Mouse (Mus musculus): ENCODE measurements around the gene Rnase9. TPM values are rescaled to one million over a fixed set of nuclear protein-coding genes. Genes with fewer than 3 reads are reported as not detected.

Rnase9 gene
- total RNA-seq, 2 experiments from 2014 or later: not detected

DNA sequence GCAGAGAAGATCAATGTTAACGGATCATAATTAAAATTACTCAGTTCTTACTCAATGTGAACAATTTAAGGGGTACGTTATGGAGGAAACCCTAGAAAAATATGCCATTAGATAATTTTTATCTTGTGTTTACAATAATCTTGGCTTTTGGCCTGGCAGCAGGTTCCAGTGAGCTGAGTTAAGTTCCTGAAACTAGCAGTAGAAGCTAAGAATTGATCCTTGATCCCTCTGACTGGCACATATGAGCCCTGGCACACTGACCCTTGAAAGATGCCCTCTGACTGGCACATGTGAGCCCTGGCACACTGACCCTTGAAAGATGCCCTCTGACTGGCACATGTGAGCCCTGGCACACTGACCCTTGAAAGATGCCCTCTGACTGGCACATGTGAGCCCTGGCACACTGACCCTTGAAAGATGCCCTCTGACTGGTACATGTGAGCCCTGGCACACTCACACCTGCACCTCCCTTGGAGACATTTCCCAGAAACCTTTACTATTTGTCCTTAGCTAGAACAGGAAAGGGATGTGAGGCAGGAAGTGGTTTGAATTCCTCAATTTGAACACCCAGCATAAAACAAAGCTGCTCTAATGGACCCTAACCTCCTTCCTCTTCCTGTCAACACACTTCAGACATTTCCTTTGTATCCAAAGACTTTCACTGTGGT, 43.5 kb downstream of the Rnase9 start:
- no peak for DNase-seq (ENCODE audit: low spot score in 2 of 2)
- intact Hi-C loops (cut with DNase I): no loop called here

DNA sequence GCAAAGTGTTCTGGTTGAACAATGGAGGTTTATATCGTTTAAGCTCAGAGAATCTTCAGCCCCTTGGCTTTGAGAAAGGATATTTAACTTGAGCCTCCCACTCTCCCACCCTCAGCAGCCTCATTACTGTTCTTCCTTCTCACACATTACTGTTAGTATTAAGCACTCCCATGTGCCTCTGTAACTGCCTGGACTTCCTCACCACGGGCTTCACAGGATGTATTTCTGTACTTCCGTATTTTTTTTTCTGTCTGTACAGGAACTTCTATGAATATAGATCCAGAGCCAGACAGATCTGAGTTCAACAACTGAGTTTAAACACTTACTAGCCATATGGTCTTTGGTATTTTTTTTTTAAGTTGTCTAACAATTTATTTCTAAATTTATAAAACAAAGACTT, 44.6 kb downstream of the Rnase9 start:
- peak in 1 of 2 experiments; percentile 24 for DNase-seq (ENCODE audit: low spot score in 2 of 2)
- intact Hi-C loops (cut with DNase I): no loop called here

DNA sequence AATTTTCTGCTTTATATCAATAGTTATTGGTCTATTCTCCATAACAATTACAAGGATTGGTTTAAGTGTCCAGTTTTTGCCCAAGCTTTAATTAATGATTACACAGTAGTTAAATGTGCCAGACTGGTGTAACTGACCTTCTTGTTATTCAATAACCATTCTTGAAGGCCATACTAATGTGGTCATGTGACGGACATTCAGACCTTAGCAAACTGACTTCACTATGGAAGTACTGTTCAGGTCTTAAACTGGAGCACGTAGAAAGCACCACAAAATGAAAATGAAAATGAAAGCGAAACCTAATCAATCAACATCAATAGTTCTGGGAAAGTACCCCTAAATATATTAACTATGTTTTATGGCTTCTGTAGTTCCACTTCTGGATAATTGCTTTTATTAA, 50.6 kb downstream of the Rnase9 start:
- intact Hi-C loops (cut with DNase I): no loop called here

More for the DNA sequence above, 50.6 kb downstream of the Rnase9 start:
- DNase-seq (ENCODE audit: low spot score in 2 of 2): no peak

Other genes with a start within 250 kb of the Rnase9 start
- gene Ccnb1ip1, start 234.1 kb downstream of the Rnase9 start, total RNA-seq (2021): not detected
- gene Parp2, start 234.0 kb downstream of the Rnase9 start, total RNA-seq (2021): 10 to 100 TPM; 23.0 to 24.7 TPM
- 1 to 10 TPM; 2.4 to 5.0 TPM for gene Tep1, start 171.3 kb downstream of the Rnase9 start, total RNA-seq (2021)
- 1 to 10 TPM; 2.3 to 3.2 TPM for gene Klhl33, start 144.4 kb downstream of the Rnase9 start, total RNA-seq (2021)
- 10 to 100 TPM; 30.7 to 34.6 TPM for gene Osgep, start 117.0 kb downstream of the Rnase9 start, total RNA-seq (2021)
- gene Apex1, start 116.9 kb downstream of the Rnase9 start, total RNA-seq (2021): 10 to 100 TPM; 51.7 to 55.9 TPM
- 100 to 1,000 TPM in 1 of 2 experiments, 10 to 100 TPM in 1; 97.5 to 102 TPM for gene Pip4p1, start 111.0 kb downstream of the Rnase9 start, total RNA-seq (2021)
- gene Pnp, start 110.8 kb downstream of the Rnase9 start, total RNA-seq (2021): 10 to 100 TPM; 12.0 to 13.6 TPM
- gene Gm49342, start 97.4 kb downstream of the Rnase9 start, total RNA-seq (2021): 10 to 100 TPM; 11.4 to 18.0 TPM
- 1 to 10 TPM; 1.1 to 1.9 TPM for gene Pnp2, start 85.9 kb downstream of the Rnase9 start, total RNA-seq (2021)
- gene Rnase10, start 34.1 kb downstream of the Rnase9 start, total RNA-seq (2021): under 1 TPM in 1 of 2 experiments, not detected in 1; 0.27 TPM
- not detected for gene Rnase11, start 8.3 kb upstream of the Rnase9 start, total RNA-seq (2021)
- gene Rnase12, start 15.8 kb upstream of the Rnase9 start, total RNA-seq (2021): not detected
- gene Olfr750, start 32.6 kb upstream of the Rnase9 start, total RNA-seq (2021): not detected
- gene Rnase4, start 49.2 kb upstream of the Rnase9 start, total RNA-seq (2021): 10 to 100 TPM; 20.5 to 21.8 TPM
- gene Ang, start 49.3 kb upstream of the Rnase9 start, total RNA-seq (2021): 1 to 10 TPM; 6.3 to 6.4 TPM
- not detected for gene Eddm3b, start 72.6 kb upstream of the Rnase9 start, total RNA-seq (2021)
- under 1 TPM in 1 of 2 experiments, not detected in 1; 0.32 TPM for gene Rnase6, start 82.0 kb upstream of the Rnase9 start, total RNA-seq (2021)
- under 1 TPM; 0.57 to 0.73 TPM for gene Rnase1, start 104.9 kb upstream of the Rnase9 start, total RNA-seq (2021)
- not detected for gene Rnase2b, start 120.4 kb upstream of the Rnase9 start, total RNA-seq (2021)
- gene Ang2, start 157.3 kb upstream of the Rnase9 start, total RNA-seq (2021): not detected
- gene Ear14, start 161.5 kb upstream of the Rnase9 start, total RNA-seq (2021): not detected
- not detected for gene Rnase2a, start 214.2 kb upstream of the Rnase9 start, total RNA-seq (2021)

Data from left cerebral cortex, postnatal 25 days (tissue).